Mouse (Mus musculus) thymus, adult 2 months (tissue): ENCODE measurements around the gene Gm49369.

ENCODE experiments used
- CTCF ChIP-seq: fragments of 200-500 bp; IDR thresholded peaks from 2 replicates; pipeline ENCODE4 v1.5.1; 2012; ENCODE audit warnings: mild to moderate bottlenecking, control low read depth, low read length, moderate library complexity, borderline replicate concordance; ENCODE audit not compliant: control insufficient read depth, poor library complexity, insufficient read depth; ENCODE audit errors: extremely low read depth
- POLR2A ChIP-seq: fragments of 200-500 bp; IDR thresholded peaks from 2 replicates; pipeline ENCODE4 v1.6.1; 2012; ENCODE audit warnings: mild to moderate bottlenecking, low read length, control low read depth, moderate library complexity; ENCODE audit not compliant: control insufficient read depth, poor library complexity, insufficient read depth; ENCODE audit errors: extremely low read depth

DNA sequence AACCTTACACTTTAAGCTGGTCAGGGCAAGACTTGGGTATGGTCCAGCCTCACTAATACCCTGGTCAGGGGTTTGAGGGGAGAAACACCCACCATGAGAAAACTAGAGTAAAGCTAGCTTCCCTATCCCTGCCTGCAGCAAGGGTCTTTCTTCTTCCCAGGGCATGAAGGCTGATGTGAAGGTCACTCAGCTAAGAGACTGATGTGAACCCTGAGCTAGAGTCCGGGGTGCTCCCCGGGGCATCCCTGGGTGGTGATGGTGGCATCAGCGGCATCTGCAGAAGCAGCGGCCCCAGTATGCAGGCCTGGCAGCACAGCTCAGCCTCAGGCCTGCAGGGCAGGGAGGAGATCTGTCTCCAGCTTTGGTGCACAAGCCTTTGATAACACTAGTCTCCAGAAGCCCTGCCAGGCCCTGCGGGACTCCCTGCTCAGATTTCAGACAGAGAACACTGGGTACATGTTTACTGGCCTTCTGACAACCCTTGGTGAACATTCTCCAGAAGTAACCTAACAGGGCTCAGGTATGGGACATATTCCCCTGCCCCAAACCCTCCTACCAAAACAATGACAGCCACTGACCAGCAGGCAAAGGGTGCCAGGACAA lies 8.0 kb downstream of the Gm49369 start:
- TF ChIP-seq POLR2A (no peak), CTCF (no peak)
